ENCODE assay signal across 17 mouse cellular contexts in the genomic region with DNA sequence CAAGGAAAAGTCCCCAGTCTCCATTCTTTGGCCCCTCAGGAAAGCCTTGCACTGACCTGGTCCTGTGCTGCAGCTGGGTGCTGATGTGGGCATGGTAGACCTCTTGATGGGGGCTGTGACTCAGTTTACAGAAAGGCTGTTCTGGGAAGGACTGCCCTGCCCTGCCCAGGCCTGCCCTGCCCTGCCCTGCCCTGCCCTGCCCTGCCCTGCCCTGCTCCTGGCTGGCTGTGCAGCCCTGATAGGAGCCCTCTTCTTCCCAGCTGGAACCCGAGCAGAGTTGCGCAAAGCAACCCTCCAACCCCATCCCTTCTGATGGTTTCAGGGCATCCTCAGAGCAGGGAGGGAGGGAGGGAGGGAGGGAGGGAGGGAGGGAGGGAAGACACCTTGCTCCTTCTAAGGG. TPM values are rescaled to one million over a fixed set of nuclear protein-coding genes. Genes with fewer than 3 reads are reported as not detected.
DNase-seq lines count a peak whose midpoint lies in the region; ATAC-seq and TF ChIP-seq lines count a peak whose summit lies in the region.
"Had no signal": no experiment of that assay in that cellular context is flagged by ENCODE, and none has a peak within 500 bp of the region (broad histone marks: within the 10 kb centered on the region; RNA-seq: fewer than 3 reads in every experiment).

No protein-coding gene starts in this region.

- no peaks in the 10 kb centered on the region for H3K4me1 ChIP-seq in lung, embryonic 15.5 days
- peaks cover 61% of the 10 kb centered on the region for H3K4me1 ChIP-seq in erythroblast, embryonic 14.5 days (ENCODE audit: control insufficient read depth)
- peaks cover 55% of the 10 kb centered on the region for H3K4me1 ChIP-seq in liver, embryonic 15.5 days (replicated peaks)
- H3K4me1 ChIP-seq in stomach, embryonic 16.5 days (ENCODE audit: control insufficient read depth, insufficient read depth, low read length) = no peaks in the 10 kb centered on the region
- no peaks in the 10 kb centered on the region for H3K4me1 ChIP-seq in midbrain, postnatal 0 days (ENCODE audit: insufficient read depth, low read length)
- H3K4me1 ChIP-seq: limb, embryonic 15.5 days; midbrain, embryonic 10.5 days had no signal

- H3K9ac ChIP-seq in lung, embryonic 15.5 days = no peak overlapping the region
- peak overlapping the region; percentile 63 for H3K9ac ChIP-seq in liver, embryonic 15.5 days
- H3K9ac ChIP-seq in stomach, embryonic 16.5 days (ENCODE audit: low read length) = no peak overlapping the region
- H3K9ac ChIP-seq in midbrain, postnatal 0 days (replicated peaks; ENCODE audit: low read length, poor library complexity, severe bottlenecking) = no peak overlapping the region
- H3K9ac ChIP-seq: limb, embryonic 15.5 days had no signal

- H3K9me3 ChIP-seq in lung, embryonic 15.5 days = no peaks in the 10 kb centered on the region
- H3K9me3 ChIP-seq in erythroblast, embryonic 14.5 days (ENCODE audit: control insufficient read depth, low read length) = peaks cover 11% of the 10 kb centered on the region
- no peaks in the 10 kb centered on the region for H3K9me3 ChIP-seq in liver, embryonic 15.5 days (replicated peaks)
- H3K9me3 ChIP-seq in stomach, embryonic 16.5 days (replicated peaks; ENCODE audit: control insufficient read depth, low read length) = no peaks in the 10 kb centered on the region
- no peaks in the 10 kb centered on the region for H3K9me3 ChIP-seq in midbrain, postnatal 0 days (ENCODE audit: low read length)
- H3K9me3 ChIP-seq: limb, embryonic 15.5 days; midbrain, embryonic 10.5 days had no signal

- peaks cover 8% of the 10 kb centered on the region for H3K36me3 ChIP-seq in lung, embryonic 15.5 days
- H3K36me3 ChIP-seq in erythroblast, embryonic 14.5 days (ENCODE audit: control insufficient read depth) = peaks cover 63% of the 10 kb centered on the region
- H3K36me3 ChIP-seq in liver, embryonic 15.5 days (replicated peaks) = peaks cover 48% of the 10 kb centered on the region
- peaks cover 3% of the 10 kb centered on the region; the same call in 1 of the 2 replicates for H3K36me3 ChIP-seq in stomach, embryonic 16.5 days (ENCODE audit: control insufficient read depth, insufficient read depth, low read length)
- H3K36me3 ChIP-seq in midbrain, postnatal 0 days (ENCODE audit: insufficient read depth, low read length) = no peaks in the 10 kb centered on the region

- H3K4me3 ChIP-seq in lung, embryonic 15.5 days = no peak overlapping the region
- peak overlapping the region; percentile 83 for H3K4me3 ChIP-seq in erythroblast, embryonic 14.5 days (replicated peaks)
- peak overlapping the region; percentile 65 for H3K4me3 ChIP-seq in liver, embryonic 15.5 days (replicated peaks)
- H3K4me3 ChIP-seq in stomach, embryonic 16.5 days (replicated peaks; ENCODE audit: low read length) = no peak overlapping the region
- H3K4me3 ChIP-seq in midbrain, postnatal 0 days (ENCODE audit: low read depth, low read length) = no peak overlapping the region
- H3K4me3 ChIP-seq: limb, embryonic 15.5 days; midbrain, embryonic 10.5 days had no signal

- ATAC-seq in lung, embryonic 15.5 days (ENCODE audit: borderline replicate concordance, extremely low read depth, low FRiP score, low TSS enrichment) = peak; percentile 68
- ATAC-seq in liver, embryonic 15.5 days (ENCODE audit: insufficient read depth) = peak; percentile 99
- ATAC-seq in stomach, embryonic 16.5 days (ENCODE audit: insufficient read depth, low FRiP score) = peak; percentile 66
- no peak for ATAC-seq in midbrain, postnatal 0 days (ENCODE audit: low FRiP score)
- ATAC-seq: Patski had no signal

- WGBS in lung, embryonic 15.5 days = no CpG with 5 or more reads among the region's 2 CpGs
- whole genome bisulfite sequencing in liver, embryonic 15.5 days (ENCODE audit: insufficient replicate concordance) = 29% methylated on average over 2 of the region's 2 CpGs
- WGBS in stomach, embryonic 16.5 days = 17% methylated on average over 2 of the region's 2 CpGs
- no CpG with 5 or more reads among the region's 2 CpGs for whole genome bisulfite sequencing in midbrain, postnatal 0 days

- H3K27ac ChIP-seq in lung, embryonic 15.5 days = no peak overlapping the region
- H3K27ac ChIP-seq in liver, embryonic 15.5 days (replicated peaks) = peak overlapping the region; percentile 94
- no peak overlapping the region for H3K27ac ChIP-seq in stomach, embryonic 16.5 days (ENCODE audit: low read length)
- no peak overlapping the region for H3K27ac ChIP-seq in midbrain, postnatal 0 days (ENCODE audit: low read depth, low read length)
- H3K27ac ChIP-seq: limb, embryonic 15.5 days; midbrain, embryonic 10.5 days had no signal

- DNase-seq in lung, adult 18-20 months = no peak
- DNase-seq in left cerebral cortex, adult 11 months (ENCODE audit: low spot score) = no peak
- DNase-seq in midbrain, postnatal 0 days (ENCODE audit: low spot score) = no peak
- DNase-seq: adrenal gland, adult 2 months; heart, adult 11 months; heart, postnatal 36 days; kidney, postnatal 36 days; thymus, postnatal 4 days had no signal

- H3K4me2 ChIP-seq in lung, embryonic 15.5 days = no peak overlapping the region
- H3K4me2 ChIP-seq in liver, embryonic 15.5 days = peak overlapping the region; percentile 78
- no peak overlapping the region for H3K4me2 ChIP-seq in stomach, embryonic 16.5 days (ENCODE audit: low read depth, low read length)
- no peak overlapping the region for H3K4me2 ChIP-seq in midbrain, postnatal 0 days (ENCODE audit: low read depth, low read length, poor library complexity, severe bottlenecking)
- H3K4me2 ChIP-seq: limb, embryonic 15.5 days had no signal

- no peaks in the 10 kb centered on the region for H3K27me3 ChIP-seq in lung, embryonic 15.5 days
- no peaks in the 10 kb centered on the region; the same call in 1 of the 2 replicates for H3K27me3 ChIP-seq in erythroblast, embryonic 14.5 days (ENCODE audit: control insufficient read depth)
- no peaks in the 10 kb centered on the region for H3K27me3 ChIP-seq in liver, embryonic 15.5 days
- no peaks in the 10 kb centered on the region for H3K27me3 ChIP-seq in stomach, embryonic 16.5 days (ENCODE audit: control insufficient read depth, insufficient read depth, low read length)
- no peaks in the 10 kb centered on the region for H3K27me3 ChIP-seq in midbrain, postnatal 0 days (ENCODE audit: insufficient read depth, low read length)
- H3K27me3 ChIP-seq: limb, embryonic 15.5 days; Patski had no signal

- no peak for TF ChIP-seq CTCF in midbrain, postnatal 0 days (IDR thresholded peaks at IDR 0.05)

RNA-seq across cellular contexts. Expression of gene Apol8, which starts 1.7 kb away (rescaled TPM):
- 0.23 TPM in 1 of 2 replicates, not detected in the other for polyA plus RNA-seq in lung, embryonic 15.5 days (2015; fragmentation: Nextera tagmentation; extraction: Ambion mirVana)
- 13.3 and 17.7 TPM in 2 replicates for polyA plus RNA-seq in erythroblast, embryonic 14.5 days (2012)
- 27.0 and 28.5 TPM in 2 replicates for polyA plus RNA-seq in liver, embryonic 15.5 days (2015; fragmentation: Nextera tagmentation; extraction: Ambion mirVana)
- polyA plus RNA-seq in stomach, embryonic 16.5 days (2015; fragmentation: Nextera tagmentation; extraction: Ambion mirVana) = 1.2 TPM in 2 replicates
- total RNA-seq in midbrain, postnatal 0 days (2014; rRNA removed) = 0.19 TPM in 1 of 2 replicates, not detected in the other
- polyA plus RNA-seq in midbrain, postnatal 0 days (2015; fragmentation: Nextera tagmentation; extraction: Ambion mirVana) = 0.36 and 0.55 TPM in 2 replicates
- total RNA-seq: adrenal gland, adult 2 months; heart, postnatal 36 days had no signal
- polyA plus RNA-seq: adrenal gland, adult 2 months; intestine, embryonic 14.5 days had no signal

RNA-seq across cellular contexts. Expression of gene Apol9b, which starts 26.3 kb away (rescaled TPM):
- polyA plus RNA-seq in lung, embryonic 15.5 days (2015; fragmentation: Nextera tagmentation; extraction: Ambion mirVana) = not detected in 2 replicates
- not detected in 2 replicates for polyA plus RNA-seq in erythroblast, embryonic 14.5 days (2012)
- polyA plus RNA-seq in liver, embryonic 15.5 days (2015; fragmentation: Nextera tagmentation; extraction: Ambion mirVana) = 0.12 TPM in 1 of 2 replicates, not detected in the other
- polyA plus RNA-seq in stomach, embryonic 16.5 days (2015; fragmentation: Nextera tagmentation; extraction: Ambion mirVana) = 0.37 TPM in 1 of 2 replicates, not detected in the other
- 0.33 TPM in 1 of 2 replicates, not detected in the other for total RNA-seq in midbrain, postnatal 0 days (2014; rRNA removed)
- polyA plus RNA-seq in midbrain, postnatal 0 days (2015; fragmentation: Nextera tagmentation; extraction: Ambion mirVana) = 0.43 TPM in 1 of 2 replicates, not detected in the other
- total RNA-seq: left cerebral cortex, adult 18-20 months had no signal
- polyA plus RNA-seq: midbrain, embryonic 10.5 days had no signal

RNA-seq across cellular contexts. Expression of gene Apol7e, which starts 56.5 kb away (rescaled TPM):
- polyA plus RNA-seq in lung, embryonic 15.5 days (2015; fragmentation: Nextera tagmentation; extraction: Ambion mirVana) = 0.22 TPM in 1 of 2 replicates, not detected in the other
- not detected in 2 replicates for polyA plus RNA-seq in erythroblast, embryonic 14.5 days (2012)
- polyA plus RNA-seq in liver, embryonic 15.5 days (2015; fragmentation: Nextera tagmentation; extraction: Ambion mirVana) = 0.03 TPM in 1 of 2 replicates, not detected in the other
- polyA plus RNA-seq in stomach, embryonic 16.5 days (2015; fragmentation: Nextera tagmentation; extraction: Ambion mirVana) = 0.17 and 0.35 TPM in 2 replicates
- not detected in 2 replicates for total RNA-seq in midbrain, postnatal 0 days (2014; rRNA removed)
- not detected in 2 replicates for polyA plus RNA-seq in midbrain, postnatal 0 days (2015; fragmentation: Nextera tagmentation; extraction: Ambion mirVana)
- total RNA-seq: heart, postnatal 36 days; left cerebral cortex, adult 18-20 months had no signal
- polyA plus RNA-seq: midbrain, embryonic 10.5 days had no signal

Comparison
In these comparisons a context has a peak if more than half of its experiments do, and no peak if none do; other contexts are left out.
1. H3K4me3 ChIP-seq: peak in erythroblast, embryonic 14.5 days (single experiment) and liver, embryonic 15.5 days (single experiment); none in lung, embryonic 15.5 days (single experiment), stomach, embryonic 16.5 days (single experiment) and midbrain, postnatal 0 days (single experiment).